Mouse (Mus musculus): ENCODE data around the gene Cd200. TPM values are rescaled to one million over a fixed set of nuclear protein-coding genes. Genes with fewer than 3 reads are reported as not detected.
"Not testable (repeated sequence)": the region's sequence is repeated elsewhere in the genome, so short reads cannot be mapped to it uniquely, and the experiment has no call there.

Gene Cd200
- total RNA-seq, 2 experiments from 2014 or later: 250 TPM

- peak in 1 of 2 experiments; percentile 32 for DNase-seq (ENCODE audit: extremely low spot score in 1 of 2, low spot score in 2 of 2)
- intact Hi-C loops (cut with DNase I): no loop called here
Observed at GRCm38 (mm10) chr16:45349523-45350298, 59.1 kb downstream of the Cd200 start.

GRCm38 (mm10) chr16:45348238-45348637 lies 60.6 kb downstream of the Cd200 start:
- DNase-seq (ENCODE audit: extremely low spot score in 1 of 2, low spot score in 2 of 2); intact Hi-C loops (cut with DNase I): not testable (repeated sequence)

DNA sequence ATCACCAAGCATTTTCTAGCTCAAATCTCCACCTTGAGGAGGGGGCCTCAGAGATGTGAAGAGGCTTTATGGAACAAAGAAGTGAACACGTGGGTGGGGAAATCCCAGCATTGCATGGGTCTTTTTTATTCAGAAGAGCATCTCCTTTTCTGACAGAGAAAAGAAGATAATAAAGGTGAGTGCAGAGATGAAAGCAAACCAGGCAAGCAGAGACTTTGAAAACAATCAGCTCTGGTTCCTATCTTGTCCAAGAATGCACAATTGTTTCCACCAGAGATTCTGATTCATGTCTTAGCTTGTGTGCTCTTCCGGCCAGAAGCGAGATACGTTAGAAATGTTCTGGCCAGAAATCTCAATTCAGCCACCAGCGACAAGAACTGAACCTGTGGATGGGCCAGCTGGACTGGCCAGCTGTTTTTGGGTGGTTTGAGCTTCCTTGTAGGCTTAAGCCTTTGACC lies 61.9 kb downstream of the Cd200 start:
- intact Hi-C loops (cut with DNase I): no loop called here

DNA sequence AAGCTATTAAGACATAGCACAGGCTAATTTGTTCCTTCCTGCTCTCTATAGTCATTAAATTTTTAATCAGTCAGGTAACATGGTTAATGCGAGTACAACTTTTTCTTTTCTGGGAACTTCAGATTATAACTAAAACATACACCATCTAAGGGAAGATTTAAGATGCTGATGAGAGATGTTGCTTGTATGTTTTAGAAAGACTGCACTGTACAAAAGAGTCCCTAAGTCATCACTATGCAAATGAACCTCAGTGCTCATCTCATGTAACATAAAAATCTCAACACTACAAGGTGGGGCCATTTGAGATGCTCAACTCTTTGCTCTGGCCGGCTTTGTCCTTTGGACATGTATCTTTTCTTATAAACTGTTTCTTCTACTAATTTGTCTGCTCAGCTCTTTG lies 62.5 kb downstream of the Cd200 start:
- DNase-seq (ENCODE audit: extremely low spot score in 1 of 2, low spot score in 2 of 2): no peak
- intact Hi-C loops (cut with DNase I): no loop called here

More for the DNA sequence above, 61.9 kb downstream of the Cd200 start:
- no peak for DNase-seq (ENCODE audit: extremely low spot score in 1 of 2, low spot score in 2 of 2)

DNA sequence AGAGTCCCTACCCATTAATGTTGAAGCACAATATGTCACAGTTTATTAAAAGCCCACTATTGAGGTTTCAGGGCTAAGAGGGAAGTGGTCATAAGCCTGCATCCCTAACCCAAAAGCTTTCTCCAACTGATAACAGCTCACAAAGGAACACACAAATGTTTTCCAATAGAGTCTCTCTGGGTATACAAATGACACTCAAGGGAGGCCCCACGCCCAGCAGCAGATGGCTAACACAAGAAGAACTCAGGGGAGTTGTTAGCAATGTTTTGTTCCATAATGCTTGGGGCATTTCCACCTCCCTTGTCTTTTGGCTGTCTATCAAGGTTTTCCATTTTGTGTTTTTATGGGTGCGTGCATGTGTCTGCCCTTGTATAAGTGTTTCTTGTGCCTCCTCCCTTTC lies 64.0 kb downstream of the Cd200 start:
- DNase-seq (ENCODE audit: extremely low spot score in 1 of 2, low spot score in 2 of 2): no peak
- intact Hi-C loops (cut with DNase I): no loop called here

- no peak for DNase-seq (ENCODE audit: extremely low spot score in 1 of 2, low spot score in 2 of 2)
- intact Hi-C loops (cut with DNase I): no loop called here
Observed at GRCm38 (mm10) chr16:45336478-45336877, 72.4 kb downstream of the Cd200 start.

DNA sequence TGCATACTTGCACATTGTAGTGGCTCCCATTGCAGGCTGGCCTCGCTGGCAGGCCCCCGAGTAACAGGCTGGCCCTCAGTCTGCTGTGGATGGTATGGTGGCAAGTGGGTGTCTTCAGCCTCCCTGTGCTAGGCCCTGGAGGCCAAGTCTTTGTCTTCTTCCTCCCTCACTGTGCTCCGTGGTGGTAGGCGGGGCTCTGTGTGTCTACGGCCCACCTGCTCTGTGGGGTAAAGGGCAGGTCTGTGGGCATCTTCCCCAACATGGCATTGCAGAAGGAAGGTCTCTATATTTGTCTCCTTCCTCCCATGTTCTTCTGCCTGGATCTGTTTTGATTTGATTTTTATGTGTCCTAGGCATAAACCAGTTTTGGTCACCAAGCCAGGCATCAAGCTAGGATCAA lies 74.0 kb downstream of the Cd200 start:
- no peak for DNase-seq (ENCODE audit: extremely low spot score in 1 of 2, low spot score in 2 of 2)
- intact Hi-C loops (cut with DNase I): no loop called here

DNA sequence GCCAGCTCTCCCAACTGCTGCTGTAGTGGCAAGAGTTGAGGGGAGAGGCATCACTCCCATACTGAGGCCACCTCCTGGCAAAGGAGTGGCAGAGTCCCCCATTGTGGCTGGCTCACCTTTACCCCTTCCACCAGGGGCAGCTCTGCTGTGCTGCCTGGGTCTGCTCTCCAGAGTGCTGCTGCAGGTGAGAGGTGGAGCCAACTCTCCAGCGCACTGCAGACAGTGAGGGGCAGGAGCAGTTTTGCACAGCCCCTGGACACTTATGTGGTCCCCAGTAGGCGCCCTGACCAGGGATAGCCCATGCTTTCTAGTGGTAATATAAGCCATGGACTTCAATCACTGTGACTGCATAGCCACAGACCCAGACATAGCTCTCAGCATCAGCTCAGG lies 74.5 kb downstream of the Cd200 start:
- intact Hi-C loops (cut with DNase I): no loop called here
- DNase-seq (ENCODE audit: extremely low spot score in 1 of 2, low spot score in 2 of 2): no peak

GRCm38 (mm10) chr16:45333678-45334375 lies 75.0 kb downstream of the Cd200 start:
- no peak for DNase-seq (ENCODE audit: extremely low spot score in 1 of 2, low spot score in 2 of 2)
- intact Hi-C loops (cut with DNase I): no loop called here

- intact Hi-C loops (cut with DNase I): no loop called here
- no peak for DNase-seq (ENCODE audit: extremely low spot score in 1 of 2, low spot score in 2 of 2)
Observed at GRCm38 (mm10) chr16:45332591-45332990, 76.3 kb downstream of the Cd200 start.

Other genes starting within 250 kb of the Cd200 start
- under 1 TPM; 0.17 to 0.28 TPM for gene Btla, start 184.7 kb downstream of the Cd200 start, total RNA-seq (2021)
- gene Gm609, start 83.9 kb upstream of the Cd200 start, total RNA-seq (2021): under 1 TPM; 0.12 to 0.45 TPM
- gene Gm17783, start 123.0 kb upstream of the Cd200 start, total RNA-seq (2021): under 1 TPM in 1 of 2 experiments, not detected in 1; 0.43 TPM
- gene Slc9c1, start 126.3 kb upstream of the Cd200 start, total RNA-seq (2021): not detected
- gene Gcsam, start 201.3 kb upstream of the Cd200 start, total RNA-seq (2021): not detected
- under 1 TPM; 0.15 to 0.20 TPM for gene BC016579, start 245.0 kb upstream of the Cd200 start, total RNA-seq (2021)